Mouse (Mus musculus): ENCODE measurements around the gene Bcl2l11.

Bcl2l11 gene

GRCm38 (mm10) chr2:128139781-128140180, 13.9 kb downstream of the Bcl2l11 start:
- no peak for DNase-seq (ENCODE audit: extremely low spot score)

GRCm38 (mm10) chr2:128140183-128140582, 14.3 kb downstream of the Bcl2l11 start:
- DNase-seq (ENCODE audit: extremely low spot score), result no peak

DNA sequence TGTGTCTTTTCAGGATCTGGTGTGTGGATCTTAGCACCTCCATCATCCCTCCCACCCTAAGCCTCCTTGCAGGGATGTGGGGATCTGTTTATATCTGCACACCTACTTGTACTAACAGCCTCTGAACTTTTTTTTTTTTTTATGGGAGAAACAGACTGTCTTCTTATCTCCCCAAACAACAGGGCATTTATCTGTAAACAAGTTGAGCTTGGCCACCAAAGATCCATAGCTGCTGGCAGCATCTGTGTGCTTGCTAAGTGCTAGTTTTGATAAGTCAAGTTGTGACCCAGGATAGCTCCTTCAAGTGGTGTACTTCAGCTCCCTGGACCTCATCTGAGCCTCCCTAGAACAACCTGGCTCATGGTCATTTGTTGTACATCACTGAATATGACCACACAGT, 18.2 kb downstream of the Bcl2l11 start:
- no peak for DNase-seq (ENCODE audit: extremely low spot score)

DNA sequence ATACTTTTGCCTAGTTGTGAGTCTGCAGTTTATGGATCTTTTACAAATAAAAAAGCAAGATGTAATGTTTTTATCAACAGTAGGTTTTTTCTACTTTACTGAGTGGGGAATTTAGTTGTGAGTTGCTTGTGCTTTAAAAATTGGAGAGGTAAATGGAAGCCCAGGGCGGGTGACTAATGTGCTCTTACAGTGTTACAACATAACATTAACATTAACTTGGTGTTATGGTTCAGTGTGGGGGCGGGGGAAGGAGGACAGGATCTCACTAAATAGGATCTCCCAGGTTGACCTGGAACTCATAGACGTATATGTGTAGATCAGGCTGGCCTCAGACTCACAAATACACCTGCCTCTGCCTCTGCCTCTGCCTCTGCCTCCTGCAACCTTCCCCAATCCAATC, 19.6 kb downstream of the Bcl2l11 start:
- DNase-seq (ENCODE audit: extremely low spot score), result no peak

DNA sequence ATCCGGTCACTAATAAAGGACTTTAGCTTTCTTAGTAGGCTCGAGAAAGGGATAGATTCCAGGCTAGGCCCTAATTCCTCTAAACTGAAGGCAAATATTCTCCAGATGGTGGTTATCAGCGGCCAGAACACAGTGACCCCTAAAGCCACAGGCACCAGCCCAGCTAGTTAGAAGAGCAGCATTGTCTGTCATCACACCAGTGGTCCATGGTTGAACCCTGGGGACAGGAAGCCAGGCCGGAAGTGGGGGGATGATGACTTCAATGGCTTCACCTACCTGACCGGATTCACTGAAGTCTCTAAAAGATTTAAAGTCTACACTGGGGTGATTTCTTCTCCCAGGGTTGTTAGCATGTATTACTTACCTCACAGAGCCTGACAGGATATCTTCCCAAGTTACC, 23.8 kb downstream of the Bcl2l11 start:
- no peak for DNase-seq (ENCODE audit: extremely low spot score)

GRCm38 (mm10) chr2:128152211-128152610, 26.4 kb downstream of the Bcl2l11 start:
- no peak for DNase-seq (ENCODE audit: extremely low spot score)

DNA sequence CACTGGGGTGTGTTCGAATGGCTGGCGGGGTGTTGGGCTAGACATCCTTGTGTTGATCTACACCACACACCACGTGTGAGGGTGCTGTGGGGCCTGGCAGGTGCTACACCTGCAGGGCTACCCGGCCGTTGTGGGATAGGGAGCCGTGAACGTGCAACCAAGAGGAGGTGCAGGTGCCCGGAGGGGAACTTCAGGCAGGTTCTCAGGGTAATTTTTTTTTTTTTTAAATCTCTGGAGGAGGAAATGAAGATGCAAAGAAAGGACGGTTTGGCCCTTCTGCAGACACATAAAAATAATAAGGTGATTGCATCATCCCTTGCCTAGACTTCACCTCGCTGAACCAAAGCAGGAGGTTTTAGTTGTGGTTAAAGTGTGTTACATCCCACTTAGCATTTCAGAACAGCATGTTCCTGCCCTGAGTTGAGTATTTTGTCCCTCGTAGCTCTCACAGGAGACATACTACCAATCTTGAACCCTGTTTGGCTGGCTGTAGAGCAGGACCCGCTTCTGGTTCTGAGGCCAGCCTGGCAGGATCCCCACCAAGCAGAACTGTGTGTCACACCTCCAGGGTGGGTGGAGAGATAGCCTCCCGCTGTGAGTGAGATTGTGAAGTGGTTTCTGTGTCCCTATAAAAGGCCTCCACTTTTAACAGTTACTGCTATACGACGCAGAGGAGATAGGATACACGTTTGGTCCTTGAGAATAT, 27.2 kb downstream of the Bcl2l11 start:
- no peak for DNase-seq (ENCODE audit: extremely low spot score)

DNA sequence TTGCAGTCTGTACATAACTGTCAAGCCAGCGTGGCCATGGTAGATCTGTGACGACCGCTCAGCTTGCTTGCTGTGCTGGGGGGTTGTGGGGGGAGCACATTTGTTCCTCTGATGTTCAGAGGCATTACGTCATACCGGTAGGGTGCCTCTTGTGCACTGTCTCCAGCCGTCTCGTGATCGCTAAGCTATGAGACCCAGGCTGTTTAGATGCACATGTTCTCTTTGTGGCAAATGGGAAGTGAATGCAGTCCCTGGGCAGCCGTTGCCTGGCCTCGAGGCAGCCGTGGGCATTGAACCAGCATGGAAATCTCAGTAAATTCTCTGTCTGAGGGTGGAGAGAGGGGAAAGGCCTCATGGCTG, 27.7 kb downstream of the Bcl2l11 start:
- DNase-seq (ENCODE audit: extremely low spot score), result no peak

- no peak for DNase-seq (ENCODE audit: extremely low spot score)
Measured at GRCm38 (mm10) chr2:128155412-128156066, 29.7 kb downstream of the Bcl2l11 start.

DNA sequence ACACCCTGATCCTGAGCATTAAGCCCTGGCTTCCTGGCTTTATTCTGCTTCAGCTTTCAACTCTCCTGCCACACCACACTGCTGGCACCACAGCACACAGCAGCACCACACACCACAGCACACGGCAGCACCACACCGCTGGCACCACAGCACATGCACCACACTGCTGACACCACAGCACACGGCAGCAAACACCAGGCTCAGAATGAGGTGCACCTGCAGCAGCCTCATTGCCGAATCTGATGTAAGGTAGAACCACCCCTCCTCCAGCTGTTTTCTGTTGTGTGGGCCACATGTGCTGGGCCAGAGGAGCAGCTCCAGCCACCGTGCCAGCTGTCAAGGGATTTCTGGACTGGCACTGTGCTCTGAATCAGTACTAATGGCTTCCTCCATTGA, 30.2 kb downstream of the Bcl2l11 start:
- no peak for DNase-seq (ENCODE audit: extremely low spot score)

- DNase-seq (ENCODE audit: extremely low spot score), result no peak
Measured at GRCm38 (mm10) chr2:128156557-128157412, 30.9 kb downstream of the Bcl2l11 start.

GRCm38 (mm10) chr2:128158734-128159410, 33.0 kb downstream of the Bcl2l11 start:
- DNase-seq (ENCODE audit: extremely low spot score), result no peak

DNA sequence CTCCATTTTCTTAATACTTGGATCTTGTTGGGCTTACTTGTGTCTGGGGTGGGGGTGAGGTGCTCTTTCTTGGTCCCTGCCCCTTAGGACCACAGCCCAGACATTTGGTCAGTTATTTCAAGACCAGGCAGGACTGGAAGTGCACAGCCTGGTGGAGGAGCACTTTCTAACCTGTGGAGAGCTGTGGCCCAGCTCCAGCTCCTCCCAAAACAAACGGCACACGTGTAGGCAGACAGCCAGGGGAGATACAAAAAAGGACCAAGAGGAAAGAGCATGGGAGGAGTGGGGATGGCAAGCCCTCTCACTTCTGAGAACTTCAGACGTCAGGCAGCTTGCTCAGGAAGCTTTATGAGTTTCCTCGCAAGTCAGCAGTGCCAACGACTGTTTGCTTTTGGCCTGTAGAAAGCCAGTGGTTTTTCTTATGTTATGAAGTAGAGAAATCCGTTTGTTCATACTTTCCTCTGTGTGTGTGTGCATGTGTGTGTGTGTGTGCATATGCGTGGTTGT, 33.8 kb downstream of the Bcl2l11 start:
- no peak for DNase-seq (ENCODE audit: extremely low spot score)

- DNase-seq (ENCODE audit: extremely low spot score), result no peak
Measured at GRCm38 (mm10) chr2:128163177-128163576, 37.3 kb downstream of the Bcl2l11 start.

DNA sequence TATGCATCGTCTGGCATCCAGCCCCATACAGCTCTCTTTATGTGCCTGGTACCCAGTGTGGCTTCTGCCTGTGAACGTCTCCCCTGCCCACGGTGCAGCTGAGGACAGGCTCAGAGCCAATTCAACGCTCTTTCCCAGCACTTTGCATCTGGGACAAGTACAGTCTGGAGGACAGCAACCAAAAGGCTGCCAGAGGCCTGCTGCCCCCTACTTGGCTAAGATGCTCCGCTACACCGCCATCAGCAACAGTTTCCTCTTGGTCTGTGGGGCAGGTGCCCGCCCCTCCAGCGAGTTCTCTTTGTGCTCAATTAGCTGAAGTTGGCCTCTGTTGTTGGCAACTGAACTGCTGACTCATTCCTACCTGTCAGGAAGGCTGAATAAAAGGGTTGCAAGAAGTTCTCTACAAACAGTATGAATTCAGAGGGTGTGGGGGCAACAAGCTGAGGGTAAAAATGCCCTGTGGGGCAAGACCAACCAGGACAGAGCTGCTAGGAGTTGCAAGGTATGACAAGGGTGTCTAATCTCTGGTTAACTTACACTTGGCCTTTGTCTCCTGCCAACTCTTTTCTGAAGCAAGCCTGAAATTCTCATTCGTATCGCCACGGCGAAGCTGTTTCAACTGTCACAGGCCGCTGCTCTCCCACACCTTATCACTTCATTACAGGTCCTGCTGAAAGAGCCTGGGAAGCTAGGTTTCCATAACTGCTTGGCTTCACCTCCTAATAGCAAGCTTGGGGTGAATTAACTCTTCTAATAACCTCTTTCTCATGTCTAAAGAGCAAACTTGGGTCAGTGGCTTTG, 41.0 kb downstream of the Bcl2l11 start:
- no peak for DNase-seq (ENCODE audit: extremely low spot score)

DNA sequence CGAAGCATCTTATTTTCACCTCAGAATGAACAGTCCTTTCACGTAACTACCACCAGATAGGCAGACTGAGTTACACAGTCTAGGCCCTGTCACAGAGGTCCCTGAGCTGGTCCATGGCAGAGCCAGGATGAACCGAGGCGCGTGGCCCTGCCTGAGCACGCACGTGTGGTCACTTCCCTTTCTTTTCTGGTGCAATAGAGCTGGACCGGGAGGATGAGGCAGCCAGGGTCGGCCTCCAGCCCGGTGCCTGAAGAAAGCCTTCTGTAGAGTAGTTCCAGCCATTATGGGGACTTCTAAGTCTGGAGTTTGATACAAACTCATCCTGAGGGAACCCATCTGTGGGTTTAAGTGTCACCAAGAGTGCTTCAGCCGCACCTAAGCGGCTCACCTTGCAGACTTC, 42.1 kb downstream of the Bcl2l11 start:
- no peak for DNase-seq (ENCODE audit: extremely low spot score)

- no peak for DNase-seq (ENCODE audit: extremely low spot score)
Measured at GRCm38 (mm10) chr2:128169486-128169885, 43.6 kb downstream of the Bcl2l11 start.

GRCm38 (mm10) chr2:128169972-128170371, 44.1 kb downstream of the Bcl2l11 start:
- DNase-seq (ENCODE audit: extremely low spot score), result no peak

GRCm38 (mm10) chr2:128170614-128171013, 44.8 kb downstream of the Bcl2l11 start:
- no peak for DNase-seq (ENCODE audit: extremely low spot score)

DNA sequence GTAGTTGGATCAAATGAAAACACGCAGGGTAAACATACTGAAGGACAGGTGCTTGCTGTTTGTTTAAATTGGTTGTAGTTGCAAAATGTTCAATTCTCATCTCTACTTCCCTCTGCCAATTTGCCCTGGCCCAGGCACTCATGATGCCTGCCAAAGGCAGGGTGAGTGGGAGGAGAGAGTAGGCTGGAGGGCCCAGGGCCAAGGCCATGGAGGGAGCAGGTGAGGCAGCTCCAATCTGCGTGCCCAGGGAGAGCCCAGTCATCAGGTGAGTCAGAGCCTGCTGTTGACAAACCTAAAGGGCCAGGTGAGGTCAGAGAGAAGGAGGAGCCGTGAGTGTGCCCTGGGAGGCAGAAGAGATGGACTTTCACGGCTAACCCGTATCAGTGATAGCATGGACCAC, 46.4 kb downstream of the Bcl2l11 start:
- no peak for DNase-seq (ENCODE audit: extremely low spot score)

GRCm38 (mm10) chr2:128174176-128174575, 48.3 kb downstream of the Bcl2l11 start:
- no peak for DNase-seq (ENCODE audit: extremely low spot score)
